9 mouse cellular contexts compared by ENCODE assay signal in the genomic region with DNA sequence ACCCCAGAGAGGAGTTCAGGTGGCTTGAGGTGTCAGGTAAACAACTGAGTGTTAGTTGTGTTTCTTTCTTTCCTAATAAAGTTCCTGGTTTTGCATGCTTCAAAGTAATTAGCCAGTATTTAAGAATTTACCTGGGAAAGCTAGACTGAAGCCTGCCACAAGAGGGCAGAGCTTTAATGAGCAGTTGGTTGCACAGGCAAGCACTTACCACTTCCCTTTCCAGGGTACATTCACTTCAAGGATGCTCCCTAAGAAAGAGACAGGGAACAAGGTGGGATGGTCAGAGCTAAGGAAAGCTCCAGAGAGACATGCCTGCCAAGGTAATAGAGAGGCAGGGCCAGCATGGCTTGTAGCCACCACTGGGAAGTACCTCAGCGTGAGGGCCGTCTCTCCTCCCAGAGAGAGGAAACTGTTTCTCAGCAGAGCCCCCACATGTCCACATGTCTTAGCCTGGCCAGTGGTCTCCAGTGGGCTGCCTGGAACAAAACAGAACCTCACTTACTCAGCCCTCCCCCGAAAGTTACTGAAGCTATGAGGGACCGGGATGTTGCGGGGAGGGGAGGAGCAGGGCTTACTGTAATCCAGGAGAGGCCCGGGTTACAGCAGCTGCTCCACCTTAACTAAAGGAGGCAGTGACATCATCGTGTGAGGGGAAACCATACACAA.
DNase-seq lines count a peak whose midpoint lies in the region; ATAC-seq lines count a peak whose summit lies in the region.
"Had no signal": no experiment of that assay in that cellular context is flagged by ENCODE, and none has a peak within 500 bp of the region (broad histone marks: within the 10 kb centered on the region; RNA-seq: fewer than 3 reads in every experiment).

No protein-coding gene starts in this region.

- no peak for ATAC-seq in liver, embryonic 12.5 days
- 0 out of 2 replicates have a peak, but pooled peaks have one; percentile 28 for ATAC-seq in embryonic facial prominence, embryonic 12.5 days (ENCODE audit: insufficient number of reproducible peaks, insufficient read depth, low FRiP score, low TSS enrichment)
- ATAC-seq in hindbrain, embryonic 11.5 days (ENCODE audit: low FRiP score) = no peak
- ATAC-seq in midbrain, embryonic 14.5 days (ENCODE audit: low FRiP score, low TSS enrichment) = no peak

- peak; percentile 23 for DNase-seq in liver
- peak; percentile 71 for DNase-seq in adrenal gland, postnatal 10 days
- DNase-seq in hindbrain, embryonic 11.5 days (ENCODE audit: low spot score) = peak; percentile 52
- DNase-seq in layer of hippocampus, postnatal 10 days (ENCODE audit: low spot score in 2 of 2) = peak; percentile 53 to 67
- DNase-seq in midbrain, embryonic 14.5 days = peak; percentile 79
- DNase-seq in thymus, postnatal 25 days = peak; percentile 11

- H3K36me3 ChIP-seq in liver, embryonic 12.5 days = no peaks in the 10 kb centered on the region
- no peaks in the 10 kb centered on the region for H3K36me3 ChIP-seq in embryonic facial prominence, embryonic 12.5 days
- no peaks in the 10 kb centered on the region for H3K36me3 ChIP-seq in hindbrain, embryonic 11.5 days (ENCODE audit: control insufficient read depth, insufficient read depth, low read length)
- H3K36me3 ChIP-seq in midbrain, embryonic 14.5 days (ENCODE audit: control insufficient read depth, insufficient read depth, low read length) = no peaks in the 10 kb centered on the region
- H3K36me3 ChIP-seq: neural tube, embryonic 12.5 days had no signal

- 44% methylated on average over 7 of the region's 7 CpGs for WGBS in liver, embryonic 12.5 days (ENCODE audit: insufficient replicate concordance)
- WGBS in embryonic facial prominence, embryonic 12.5 days = 44% methylated on average over 7 of the region's 7 CpGs
- 58% methylated on average over 7 of the region's 7 CpGs for WGBS in hindbrain, embryonic 11.5 days
- WGBS in midbrain, embryonic 14.5 days = 56% methylated on average over 7 of the region's 7 CpGs

- H3K27ac ChIP-seq in liver, embryonic 12.5 days = no peak overlapping the region
- no peak overlapping the region for H3K27ac ChIP-seq in embryonic facial prominence, embryonic 12.5 days
- no peak overlapping the region for H3K27ac ChIP-seq in hindbrain, embryonic 11.5 days (ENCODE audit: low read depth, low read length)
- H3K27ac ChIP-seq in midbrain, embryonic 14.5 days (replicated peaks; ENCODE audit: low read depth, low read length) = no peak overlapping the region
- H3K27ac ChIP-seq: neural tube, embryonic 12.5 days had no signal

- no peak overlapping the region for H3K4me2 ChIP-seq in liver, embryonic 12.5 days
- H3K4me2 ChIP-seq in embryonic facial prominence, embryonic 12.5 days (replicated peaks) = no peak overlapping the region
- no peak overlapping the region for H3K4me2 ChIP-seq in hindbrain, embryonic 11.5 days (replicated peaks; ENCODE audit: low read depth, low read length)
- H3K4me2 ChIP-seq in midbrain, embryonic 14.5 days (ENCODE audit: low read length) = no peak overlapping the region
- H3K4me2 ChIP-seq: neural tube, embryonic 12.5 days had no signal

- H3K4me1 ChIP-seq in liver, embryonic 12.5 days = no peaks in the 10 kb centered on the region
- H3K4me1 ChIP-seq in embryonic facial prominence, embryonic 12.5 days = peaks cover 5% of the 10 kb centered on the region
- H3K4me1 ChIP-seq in hindbrain, embryonic 11.5 days (replicated peaks; ENCODE audit: control insufficient read depth, insufficient read depth, low read length) = no peaks in the 10 kb centered on the region
- H3K4me1 ChIP-seq in midbrain, embryonic 14.5 days (ENCODE audit: control insufficient read depth, insufficient read depth, low read length) = no peaks in the 10 kb centered on the region
- H3K4me1 ChIP-seq: neural tube, embryonic 12.5 days had no signal

- no peak overlapping the region for H3K9ac ChIP-seq in liver, embryonic 12.5 days
- H3K9ac ChIP-seq in embryonic facial prominence, embryonic 12.5 days = no peak overlapping the region
- no peak overlapping the region for H3K9ac ChIP-seq in hindbrain, embryonic 11.5 days (ENCODE audit: low read depth, low read length)
- no peak overlapping the region for H3K9ac ChIP-seq in midbrain, embryonic 14.5 days (replicated peaks; ENCODE audit: low read length)
- H3K9ac ChIP-seq: neural tube, embryonic 12.5 days had no signal

- no peaks in the 10 kb centered on the region for H3K9me3 ChIP-seq in liver, embryonic 12.5 days (replicated peaks)
- H3K9me3 ChIP-seq in embryonic facial prominence, embryonic 12.5 days = no peaks in the 10 kb centered on the region
- no peaks in the 10 kb centered on the region for H3K9me3 ChIP-seq in hindbrain, embryonic 11.5 days (ENCODE audit: control insufficient read depth, low read length)
- H3K9me3 ChIP-seq in midbrain, embryonic 14.5 days (ENCODE audit: control insufficient read depth, low read length) = no peaks in the 10 kb centered on the region
- H3K9me3 ChIP-seq: neural tube, embryonic 12.5 days had no signal

- no peak overlapping the region for H3K4me3 ChIP-seq in liver, embryonic 12.5 days
- no peak overlapping the region for H3K4me3 ChIP-seq in embryonic facial prominence, embryonic 12.5 days
- H3K4me3 ChIP-seq in hindbrain, embryonic 11.5 days (ENCODE audit: low read depth, low read length) = no peak overlapping the region
- no peak overlapping the region for H3K4me3 ChIP-seq in midbrain, embryonic 14.5 days (replicated peaks; ENCODE audit: low read depth, low read length)
- H3K4me3 ChIP-seq: neural tube, embryonic 12.5 days had no signal

- no peaks in the 10 kb centered on the region for H3K27me3 ChIP-seq in liver, embryonic 12.5 days (replicated peaks)
- no peaks in the 10 kb centered on the region for H3K27me3 ChIP-seq in embryonic facial prominence, embryonic 12.5 days
- no peaks in the 10 kb centered on the region for H3K27me3 ChIP-seq in hindbrain, embryonic 11.5 days (ENCODE audit: control insufficient read depth, insufficient read depth, low read length)
- no peaks in the 10 kb centered on the region for H3K27me3 ChIP-seq in midbrain, embryonic 14.5 days (ENCODE audit: control insufficient read depth, insufficient read depth, low read length)
- H3K27me3 ChIP-seq: neural tube, embryonic 12.5 days had no signal

Comparison
In these comparisons a context has a peak if more than half of its experiments do, and no peak if none do; other contexts are left out.
1. DNase-seq: peak in every context shown above with its lines; median percentile 79 in midbrain, embryonic 14.5 days; 71 in adrenal gland, postnatal 10 days; 60 in layer of hippocampus, postnatal 10 days; 52 in hindbrain, embryonic 11.5 days; 23 in liver; 11 in thymus, postnatal 25 days.